Mouse (Mus musculus) embryonic fibroblast, embryonic 13.5 days (primary cell): ENCODE data around the gene Pde5a.

Experiments used
- CTCF ChIP-seq: IDR thresholded peaks from 2 replicates; pipeline ENCODE4 v1.5.1; 2011; ENCODE audit warnings: mild to moderate bottlenecking, control low read depth, low read length, moderate library complexity, borderline replicate concordance; ENCODE audit not compliant: insufficient read depth
- POLR2A ChIP-seq: IDR thresholded peaks from 2 replicates; pipeline ENCODE4 v1.6.1; 2011; ENCODE audit warnings: low read depth, mild to moderate bottlenecking, control low read depth, low read length, moderate library complexity

- TF ChIP-seq CTCF, result no peak
- TF ChIP-seq POLR2A, result no peak
Observed at GRCm38 (mm10) chr3:122810986-122811385, 82.2 kb downstream of the Pde5a start.
